Mouse (Mus musculus) cerebellum, adult 2 months (tissue): ENCODE measurements around the gene Mrm3. TPM values are rescaled to one million over a fixed set of nuclear protein-coding genes. Genes with fewer than 3 reads are reported as not detected.

Experiments
- DNase-seq, 2 experiments: peaks; one replicate each; pipeline ENCODE4 v3.0.0; 2021
- H3K27ac ChIP-seq: fragments of 200-500 bp; 2 replicates; pipeline ENCODE4 v1.5.1; 2012; ENCODE audit warnings: low read length, control low read depth, inconsistent platforms; ENCODE audit not compliant: insufficient read depth
- H3K27me3 ChIP-seq: fragments of 200-500 bp; 2 replicates; pipeline ENCODE4 v1.6.1; 2012; ENCODE audit warnings: inconsistent platforms, mild to moderate bottlenecking, low read length, moderate library complexity; ENCODE audit not compliant: control insufficient read depth, insufficient read depth
- H3K4me1 ChIP-seq: fragments of 200-500 bp; 2 replicates; pipeline ENCODE4 v1.6.1; 2011; ENCODE audit warnings: low read length; ENCODE audit not compliant: control insufficient read depth, insufficient read depth
- H3K4me3 ChIP-seq: fragments of 200-500 bp; replicated peaks from 2 replicates; pipeline ENCODE3; 2011; ENCODE audit warnings: mild to moderate bottlenecking, low read depth, low read length, control low read depth; ENCODE audit not compliant: insufficient read depth
- CTCF ChIP-seq: fragments of 200-500 bp; IDR thresholded peaks from 2 replicates; pipeline ENCODE4 v1.5.1; 2011; ENCODE audit warnings: low read depth, mild to moderate bottlenecking, control low read depth, low read length, moderate library complexity, borderline replicate concordance; ENCODE audit not compliant: insufficient read depth
- POLR2A ChIP-seq: fragments of 200-500 bp; IDR thresholded peaks from 2 replicates; pipeline ENCODE4 v1.6.1; 2011; ENCODE audit warnings: low read length, control low read depth, borderline replicate concordance; ENCODE audit not compliant: insufficient read depth
- WGBS: fragments of 180-500 bp; shearing (Covaris S2); methylation state at CpG from one replicate; pipeline ENCODE4 v1.1.7; 2018; 5-methylcytosine and 5-hydroxymethylcytosine counted together
- polyA plus RNA-seq: library from polyadenylated mRNA; depleted of rRNA; stranded (reverse); fragments of >200 nt; gene quantifications from 2 replicates; pipeline ENCODE4 v1.2.3, GENCODE M21; 2012

Mrm3 gene
- polyA plus RNA-seq, 1 experiment, result 19.9 TPM

DNA sequence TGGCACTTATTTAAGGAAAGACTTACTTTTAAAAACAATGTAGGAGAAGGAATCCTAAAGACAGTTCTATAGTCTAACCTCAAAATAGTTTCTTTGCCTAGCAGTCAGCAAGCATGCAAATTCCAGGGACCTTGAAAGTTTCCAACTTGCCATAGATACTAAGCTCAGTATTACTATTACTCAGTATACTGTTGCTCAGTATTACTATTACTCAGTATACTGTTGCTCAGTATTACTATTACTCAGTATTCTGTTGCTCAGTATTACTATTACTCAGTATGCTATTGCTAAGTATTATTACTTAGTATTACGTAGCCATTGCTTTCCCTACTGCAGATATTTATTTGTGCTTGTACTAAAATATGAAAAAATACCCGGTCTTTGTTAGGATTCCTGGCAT lies 3.8 kb upstream of the Mrm3 start:
- Histone ChIP-seq H3K4me3 (no peak overlapping the region), H3K27me3 (no peaks in the 10 kb centered on the region), H3K4me1 (peaks cover 4% of the 10 kb centered on the region; the same call in 1 of the 2 replicates), H3K27ac (no peak overlapping the region)
- TF ChIP-seq POLR2A, result no peak
- no peak for TF ChIP-seq CTCF
- DNase-seq, result no peak
- WGBS, result 96% methylated on average over 2 of the region's 2 CpGs

DNA sequence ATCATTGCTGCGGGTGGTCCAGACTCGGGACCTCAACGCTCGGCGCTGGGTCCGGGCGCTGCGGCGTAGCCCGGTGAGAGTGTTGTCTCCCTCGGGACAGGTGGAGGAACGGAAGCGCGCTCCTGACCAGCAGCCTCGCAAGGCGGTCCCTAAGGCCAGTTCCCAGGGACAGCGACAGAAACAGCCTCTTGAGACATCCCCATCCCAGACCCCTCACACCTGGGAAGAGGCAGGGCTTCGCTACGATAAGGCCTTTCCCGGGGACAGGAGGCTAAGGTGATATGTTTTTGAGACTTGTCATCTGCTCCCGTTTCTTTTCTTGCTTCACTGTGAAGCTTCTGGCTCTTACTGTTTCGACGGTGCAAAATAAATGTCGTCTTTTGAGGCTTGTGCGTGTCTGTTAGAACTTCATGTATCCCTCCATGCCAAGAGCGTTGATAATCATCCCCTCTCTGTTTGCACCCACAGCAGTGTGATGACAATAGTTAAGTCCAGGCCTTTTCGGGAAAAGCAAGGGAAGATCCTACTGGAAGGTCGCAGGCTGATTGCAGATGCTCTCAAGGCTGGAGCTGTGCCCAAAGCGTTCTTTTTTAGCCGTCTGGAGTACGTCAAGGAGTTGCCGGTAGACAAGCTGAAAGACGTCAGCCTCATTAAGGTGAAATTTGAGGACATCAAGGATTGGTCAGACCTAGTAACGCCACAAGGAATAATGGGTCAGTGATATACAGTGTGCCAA lies 464 bp downstream of the Mrm3 start:
- under 1% methylated on average over 34 of the region's 34 CpGs for whole genome bisulfite sequencing
- peak overlapping the region; percentile 78 for H3K4me3 ChIP-seq
- peak overlapping the region; percentile 48; the same call in 1 of the 2 replicates for H3K27ac ChIP-seq
- no peaks in the 10 kb centered on the region for H3K27me3 ChIP-seq
- DNase-seq, result peak in 1 of 2 experiments; percentile 38
- TF ChIP-seq CTCF (no peak), POLR2A (no peak)
- peaks cover 4% of the 10 kb centered on the region; the same call in 1 of the 2 replicates for H3K4me1 ChIP-seq

DNA sequence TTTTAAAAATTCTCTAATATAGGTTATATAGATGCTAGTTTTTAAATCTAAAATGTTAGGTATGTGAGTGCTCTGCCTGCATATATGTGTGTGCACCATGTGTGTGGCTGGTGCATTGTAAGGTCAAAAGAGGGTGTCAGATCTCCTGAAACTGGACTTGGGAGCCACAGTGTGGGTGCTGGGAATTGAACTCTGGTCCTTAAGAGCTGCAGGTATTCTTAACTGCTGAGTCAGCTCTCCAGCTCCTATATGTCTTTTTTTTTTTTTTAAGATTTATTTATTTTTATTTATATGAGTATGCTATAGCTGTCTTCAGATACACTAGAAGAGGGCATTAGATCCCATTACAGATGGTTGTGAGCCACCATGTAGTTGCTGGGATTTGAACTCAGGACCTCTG lies 2.9 kb downstream of the Mrm3 start:
- Histone ChIP-seq H3K4me3 (no peak overlapping the region), H3K27me3 (no peaks in the 10 kb centered on the region), H3K27ac (no peak overlapping the region), H3K4me1 (peaks cover 4% of the 10 kb centered on the region; the same call in 1 of the 2 replicates)
- no peak for TF ChIP-seq POLR2A
- no peak for TF ChIP-seq CTCF
- no peak for DNase-seq

DNA sequence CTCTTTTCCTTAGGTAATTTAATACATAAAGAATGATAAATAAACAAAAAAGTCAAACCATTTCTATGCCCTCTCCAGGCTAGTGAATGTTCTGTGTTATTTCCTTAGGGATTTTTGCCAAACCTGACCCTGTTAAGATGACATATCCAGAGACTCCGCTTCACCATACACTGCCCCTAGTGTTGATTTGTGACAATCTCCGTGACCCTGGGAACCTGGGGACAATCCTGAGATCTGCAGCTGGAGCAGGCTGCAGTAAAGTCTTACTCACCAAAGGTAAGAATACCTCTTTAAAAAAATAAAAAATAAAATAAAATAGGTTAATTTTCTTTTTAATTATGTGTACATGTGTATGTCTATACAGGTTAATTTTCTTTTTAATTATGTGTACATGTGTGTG lies 3.7 kb downstream of the Mrm3 start:
- Histone ChIP-seq H3K27ac (no peak overlapping the region), H3K27me3 (no peaks in the 10 kb centered on the region), H3K4me1 (peaks cover 9% of the 10 kb centered on the region; the same call in 1 of the 2 replicates), H3K4me3 (no peak overlapping the region)
- 33% methylated on average over 2 of the region's 2 CpGs for WGBS
- DNase-seq, result no peak
- 0 out of 2 replicates have a peak, but pooled peaks have one; percentile 6 for TF ChIP-seq CTCF
- TF ChIP-seq POLR2A, result no peak

GRCm38 (mm10) chr11:76252036-76252435 lies 8.5 kb downstream of the Mrm3 start:
- TF ChIP-seq CTCF, result no peak
- TF ChIP-seq POLR2A, result no peak
- peak; percentile 79 to 84 for DNase-seq
- H3K27me3 ChIP-seq, result no peaks in the 10 kb centered on the region
- 22% methylated on average over 3 of the region's 3 CpGs for WGBS
- H3K4me1 ChIP-seq, result peaks cover 45% of the 10 kb centered on the region
- H3K4me3 ChIP-seq, result no peak overlapping the region
- peak overlapping the region; percentile 45 for H3K27ac ChIP-seq

DNA sequence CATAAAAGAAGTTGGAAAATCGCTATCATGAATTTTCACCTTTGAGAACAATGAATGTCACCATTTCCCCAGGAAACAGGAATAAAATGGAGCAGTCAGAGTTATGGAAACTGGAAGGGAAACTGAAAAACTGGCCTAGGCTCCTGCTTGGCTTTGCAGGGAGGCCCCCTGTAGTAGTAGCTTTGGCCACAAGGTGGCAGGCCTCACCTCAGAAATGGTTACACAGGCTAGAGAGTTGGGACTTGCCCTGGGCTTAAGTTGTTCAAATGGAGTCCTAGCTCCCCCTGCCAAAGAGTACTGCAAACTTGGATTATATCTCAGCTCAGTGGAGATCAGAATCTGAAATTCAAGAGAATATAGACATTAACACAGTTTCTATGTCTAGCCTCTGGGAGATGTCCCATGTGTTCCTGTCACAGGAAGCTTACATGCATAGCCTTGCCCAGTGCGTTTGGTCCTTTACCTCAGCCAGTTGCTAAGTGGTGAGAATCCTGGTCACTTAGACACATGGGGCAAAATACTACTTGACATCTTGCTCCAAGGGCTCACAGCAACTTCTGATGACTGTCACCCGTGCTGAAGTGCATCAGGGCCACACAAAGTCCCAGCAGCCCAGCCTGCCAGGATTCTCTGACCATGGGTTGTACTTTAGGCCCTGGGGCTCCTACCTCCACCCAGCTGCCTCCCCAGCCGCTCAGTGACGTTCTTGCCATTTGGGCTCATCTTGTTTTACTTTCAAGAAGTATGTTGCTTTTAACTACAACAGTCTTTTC lies 9.8 kb downstream of the Mrm3 start:
- no peak overlapping the region for H3K4me3 ChIP-seq
- no peak overlapping the region for H3K27ac ChIP-seq
- TF ChIP-seq CTCF (peak; percentile 93), POLR2A (no peak)
- peak; percentile 86 to 92 for DNase-seq
- 20% methylated on average over 5 of the region's 5 CpGs for WGBS
- H3K27me3 ChIP-seq, result no peaks in the 10 kb centered on the region
- peaks cover 53% of the 10 kb centered on the region for H3K4me1 ChIP-seq

- H3K27ac ChIP-seq, result 0 out of 2 replicates have a peak overlapping the region, but pooled peaks have one; percentile 91
- H3K4me1 ChIP-seq, result peaks cover 55% of the 10 kb centered on the region
- WGBS, result 57% methylated on average over 4 of the region's 4 CpGs
- no peaks in the 10 kb centered on the region for H3K27me3 ChIP-seq
- no peak for TF ChIP-seq POLR2A
- no peak for TF ChIP-seq CTCF
- no peak overlapping the region for H3K4me3 ChIP-seq
- DNase-seq, result no peak
These were observed 10.4 kb downstream of the Mrm3 start for GRCm38 (mm10) chr11:76253918-76254264.
